Mouse (Mus musculus): ENCODE measurements around the gene Cacna1d. TPM values are rescaled to one million over a fixed set of nuclear protein-coding genes. Genes with fewer than 3 reads are reported as not detected.
A peak's percentile ranks its signal among the peaks of the same experiment; 100 is the strongest.

The Cacna1d gene
- polyA plus RNA-seq, 1 experiment from 2014 or later = 10.0 TPM

DNA sequence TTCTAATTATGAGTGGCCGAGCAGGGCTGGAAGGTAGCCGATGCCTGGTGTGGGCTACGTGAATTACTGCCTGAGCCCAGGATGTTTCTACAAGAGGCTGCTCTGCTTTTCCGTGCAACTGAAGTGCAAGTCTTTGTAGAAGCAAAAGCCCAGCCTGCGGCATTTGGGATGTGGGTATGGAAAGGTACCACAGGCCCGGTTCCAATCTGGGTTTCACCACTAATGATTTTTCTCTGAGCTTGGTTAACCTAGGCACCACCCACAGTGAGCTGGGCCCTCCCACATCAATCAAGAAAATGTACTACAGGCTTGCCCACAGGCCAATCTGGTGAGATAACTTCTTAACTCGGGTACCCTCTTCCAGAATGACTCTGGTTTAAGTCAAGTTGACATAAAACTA is 163.8 kb downstream of the Cacna1d start:
- H3K4me3 ChIP-seq = no peak overlapping the region
- no peaks in the 10 kb centered on the region for H3K9me3 ChIP-seq (replicated peaks)
- WGBS = 30% methylated on average over 7 of the region's 7 CpGs
- H3K36me3 ChIP-seq = no peaks in the 10 kb centered on the region
- no peaks in the 10 kb centered on the region for H3K27me3 ChIP-seq (replicated peaks)
- no peak overlapping the region for H3K4me2 ChIP-seq
- peaks cover 34% of the 10 kb centered on the region for H3K4me1 ChIP-seq (replicated peaks)
- H3K27ac ChIP-seq (ENCODE audit: poor library complexity, severe bottlenecking) = no peak overlapping the region
- no peak for ATAC-seq (ENCODE audit: insufficient number of reproducible peaks, low FRiP score)
- no peak overlapping the region for H3K9ac ChIP-seq

GRCm38 (mm10) chr14:30327051-30327450 is 164.2 kb downstream of the Cacna1d start:
- 29% methylated on average over 8 of the region's 8 CpGs for WGBS
- no peak overlapping the region for H3K4me2 ChIP-seq
- H3K36me3 ChIP-seq = no peaks in the 10 kb centered on the region
- no peak overlapping the region for H3K4me3 ChIP-seq
- ATAC-seq (ENCODE audit: insufficient number of reproducible peaks, low FRiP score) = no peak
- no peaks in the 10 kb centered on the region for H3K9me3 ChIP-seq (replicated peaks)
- no peak overlapping the region for H3K27ac ChIP-seq (ENCODE audit: poor library complexity, severe bottlenecking)
- no peaks in the 10 kb centered on the region for H3K27me3 ChIP-seq (replicated peaks)
- H3K9ac ChIP-seq = no peak overlapping the region
- peaks cover 34% of the 10 kb centered on the region for H3K4me1 ChIP-seq (replicated peaks)

DNA sequence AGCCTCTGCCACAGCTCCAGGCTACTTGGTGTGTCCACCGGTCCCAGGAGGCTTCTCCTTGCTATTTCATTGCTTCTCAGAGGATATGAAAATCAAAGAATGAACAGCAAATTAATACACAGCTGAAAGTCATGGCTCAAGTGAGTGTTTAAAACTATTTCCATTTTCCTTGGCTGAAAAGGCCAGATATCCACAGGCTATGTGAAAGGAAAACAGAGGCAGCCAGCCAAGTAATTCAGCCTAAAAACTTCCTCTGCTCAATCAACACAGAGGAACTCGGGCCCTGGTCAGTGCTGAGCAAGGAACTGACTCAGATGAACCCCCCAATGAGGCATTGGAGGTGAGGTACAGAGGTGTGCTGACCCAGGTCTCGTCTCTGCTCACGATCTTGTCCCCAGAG is 165.0 kb downstream of the Cacna1d start:
- Histone ChIP-seq H3K4me1 (replicated peaks) (peaks cover 34% of the 10 kb centered on the region), H3K4me3 (no peak overlapping the region), H3K27ac (ENCODE audit: poor library complexity, severe bottlenecking) (peak overlapping the region; percentile 46), H3K36me3 (no peaks in the 10 kb centered on the region), H3K9ac (no peak overlapping the region), H3K27me3 (replicated peaks) (no peaks in the 10 kb centered on the region), H3K4me2 (no peak overlapping the region), H3K9me3 (replicated peaks) (no peaks in the 10 kb centered on the region)
- 50% methylated on average over 4 of the region's 4 CpGs for WGBS
- 0 out of 2 replicates have a peak, but pooled peaks have one; percentile 42 for ATAC-seq (ENCODE audit: insufficient number of reproducible peaks, low FRiP score)

DNA sequence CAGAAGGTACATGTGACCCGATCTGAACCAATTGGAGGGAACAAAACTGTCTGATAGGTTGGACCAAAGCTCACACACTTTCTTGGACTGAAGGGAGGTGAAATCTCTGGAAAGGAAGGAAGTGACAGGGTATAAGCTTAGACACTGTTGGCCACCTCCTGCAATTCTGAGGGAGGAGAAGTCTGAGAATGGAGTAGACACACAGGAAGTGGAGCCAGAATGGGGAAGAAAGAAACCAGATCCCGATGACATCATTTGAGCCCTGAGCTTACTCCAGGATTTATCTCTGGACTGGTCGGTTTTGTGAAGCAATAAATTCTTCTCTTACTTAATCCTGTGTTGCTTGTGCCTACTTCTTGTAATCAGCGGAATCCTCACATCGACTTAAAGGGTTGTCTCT is 166.3 kb downstream of the Cacna1d start:
- WGBS = 68% methylated on average over 5 of the region's 5 CpGs
- Histone ChIP-seq H3K27ac (ENCODE audit: poor library complexity, severe bottlenecking) (no peak overlapping the region), H3K27me3 (replicated peaks) (no peaks in the 10 kb centered on the region), H3K4me1 (replicated peaks) (peaks cover 34% of the 10 kb centered on the region), H3K4me2 (no peak overlapping the region), H3K4me3 (no peak overlapping the region), H3K9me3 (replicated peaks) (no peaks in the 10 kb centered on the region), H3K36me3 (no peaks in the 10 kb centered on the region), H3K9ac (no peak overlapping the region)
- 0 out of 2 replicates have a peak, but pooled peaks have one; percentile 39 for ATAC-seq (ENCODE audit: insufficient number of reproducible peaks, low FRiP score)

DNA sequence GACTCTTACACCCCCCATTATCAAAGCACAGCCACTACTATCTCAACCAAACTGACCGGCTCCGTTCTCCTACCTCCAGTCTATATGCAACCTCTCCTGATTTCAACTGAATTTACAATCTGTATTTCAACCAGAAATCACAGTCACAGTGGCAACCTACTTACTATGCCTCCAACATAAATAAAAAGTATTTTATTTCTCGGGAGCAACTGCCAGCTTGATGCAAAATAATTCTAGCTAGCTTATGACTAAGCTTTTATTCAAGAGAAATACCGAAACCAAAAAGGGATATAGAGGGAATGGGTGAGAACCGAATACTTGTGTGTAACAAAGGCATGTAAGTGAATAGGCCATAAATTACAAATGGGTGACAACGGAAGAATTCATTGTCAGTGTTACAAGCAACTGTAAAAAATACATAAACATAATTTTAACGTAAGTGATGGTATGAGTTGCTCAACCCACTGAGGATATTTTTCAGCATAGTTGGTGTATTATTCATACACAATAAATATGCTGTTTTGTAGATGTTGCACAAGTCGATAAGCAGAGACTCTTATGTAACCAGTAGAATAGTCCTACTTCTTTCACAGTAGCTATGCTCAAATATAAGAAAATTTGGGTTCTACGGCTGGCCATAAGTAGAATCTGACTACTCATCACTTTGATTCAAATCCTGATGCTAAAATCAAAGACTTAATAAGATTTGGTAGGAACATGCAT is 172.4 kb downstream of the Cacna1d start:
- Histone ChIP-seq H3K4me2 (no peak overlapping the region), H3K27ac (ENCODE audit: poor library complexity, severe bottlenecking) (no peak overlapping the region), H3K36me3 (no peaks in the 10 kb centered on the region), H3K4me3 (no peak overlapping the region), H3K9me3 (replicated peaks) (no peaks in the 10 kb centered on the region), H3K9ac (no peak overlapping the region), H3K27me3 (replicated peaks) (no peaks in the 10 kb centered on the region), H3K4me1 (replicated peaks) (0 out of 2 replicates have a peak, but pooled peaks cover 5% of the 10 kb centered on the region)
- ATAC-seq (ENCODE audit: insufficient number of reproducible peaks, low FRiP score) = no peak
- WGBS = 81% methylated on average over 9 of the region's 9 CpGs

DNA sequence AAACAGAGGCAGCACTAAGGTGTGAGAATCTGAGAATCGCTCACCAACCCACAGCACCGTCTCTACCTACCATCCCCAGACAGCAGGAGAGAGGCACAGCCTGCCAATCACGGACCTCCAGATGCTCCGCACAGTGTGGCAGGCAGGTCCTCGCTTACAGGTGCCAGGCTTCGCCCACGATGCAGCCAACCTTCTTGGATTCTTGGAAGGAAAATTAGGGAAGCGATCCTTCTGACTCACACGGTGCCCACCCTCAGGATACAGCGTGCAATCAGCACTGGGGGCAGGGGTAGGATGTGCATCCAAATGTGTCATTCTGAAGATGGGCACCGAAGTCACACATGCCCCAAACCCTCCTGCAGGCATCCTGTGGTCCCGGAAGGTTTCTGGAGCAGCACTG is 173.0 kb downstream of the Cacna1d start:
- no peak overlapping the region for H3K9ac ChIP-seq
- H3K4me2 ChIP-seq = no peak overlapping the region
- WGBS = 82% methylated on average over 12 of the region's 12 CpGs

DNA sequence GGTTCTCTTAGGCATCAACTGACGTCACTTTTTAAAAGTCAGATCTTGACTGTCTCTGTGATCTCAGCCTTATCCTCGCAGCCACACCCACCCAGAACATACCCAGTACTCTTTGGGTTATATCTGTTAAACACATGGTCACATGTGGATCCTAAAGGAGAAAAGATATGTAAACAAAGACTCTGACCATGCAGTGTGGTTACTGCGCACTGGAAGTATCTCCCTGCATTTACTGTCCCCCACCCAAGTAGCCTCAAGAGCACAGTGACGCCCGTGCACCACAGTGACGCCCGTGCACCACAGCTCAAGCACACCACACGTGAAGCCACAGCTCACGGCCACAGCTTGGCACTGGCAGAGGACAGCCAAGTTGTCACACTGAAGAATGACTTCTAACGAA is 173.6 kb downstream of the Cacna1d start:
- no peak overlapping the region for H3K9ac ChIP-seq
- no peak overlapping the region for H3K4me3 ChIP-seq
- WGBS = 83% methylated on average over 10 of the region's 10 CpGs
- peaks cover 5% of the 10 kb centered on the region; the same call in 1 of the 2 replicates for H3K4me1 ChIP-seq (replicated peaks)
- H3K36me3 ChIP-seq = no peaks in the 10 kb centered on the region
- H3K27me3 ChIP-seq (replicated peaks) = no peaks in the 10 kb centered on the region
- no peaks in the 10 kb centered on the region for H3K9me3 ChIP-seq (replicated peaks)
- ATAC-seq (ENCODE audit: insufficient number of reproducible peaks, low FRiP score) = no peak
- no peak overlapping the region for H3K4me2 ChIP-seq
- H3K27ac ChIP-seq (ENCODE audit: poor library complexity, severe bottlenecking) = no peak overlapping the region

More for the DNA sequence above, 173.0 kb downstream of the Cacna1d start:
- H3K4me3 ChIP-seq = no peak overlapping the region
- no peak for ATAC-seq (ENCODE audit: insufficient number of reproducible peaks, low FRiP score)
- H3K27ac ChIP-seq (ENCODE audit: poor library complexity, severe bottlenecking) = no peak overlapping the region
- H3K9me3 ChIP-seq (replicated peaks) = no peaks in the 10 kb centered on the region
- peaks cover 5% of the 10 kb centered on the region; the same call in 1 of the 2 replicates for H3K4me1 ChIP-seq (replicated peaks)
- no peaks in the 10 kb centered on the region for H3K27me3 ChIP-seq (replicated peaks)
- H3K36me3 ChIP-seq = no peaks in the 10 kb centered on the region

DNA sequence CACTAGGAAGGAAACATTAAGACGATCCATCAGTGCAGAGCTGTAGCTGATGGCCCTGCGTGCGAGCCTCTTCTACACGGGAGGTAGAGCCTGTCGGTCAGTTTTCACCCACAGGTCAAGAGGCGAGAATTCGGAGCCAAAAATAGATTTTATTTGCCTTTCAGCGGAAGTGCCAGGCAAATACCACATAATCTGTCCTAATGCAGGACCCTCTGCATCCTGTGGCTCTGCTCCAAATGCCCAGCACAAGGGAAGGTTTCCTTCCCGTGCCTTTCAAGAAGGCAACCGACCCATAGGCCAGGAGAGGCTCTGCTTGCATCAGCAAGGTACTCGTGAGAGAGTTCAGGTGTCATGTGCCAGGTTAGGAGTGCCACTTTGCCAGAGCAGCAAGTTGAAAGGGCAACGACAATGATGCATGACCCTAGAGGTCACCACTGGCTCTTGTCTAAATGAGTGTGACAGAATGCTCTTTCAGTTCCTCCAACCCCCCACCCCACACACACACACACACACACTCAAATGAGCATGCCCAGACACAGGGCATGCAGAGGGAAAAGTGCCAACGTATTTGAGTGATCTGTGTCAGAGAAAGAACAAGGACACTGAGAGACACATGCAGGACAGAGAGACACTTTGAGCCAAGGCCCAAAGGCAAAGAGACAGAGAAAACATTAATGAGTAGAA is 179.9 kb downstream of the Cacna1d start:
- no peak overlapping the region for H3K4me2 ChIP-seq
- WGBS = 38% methylated on average over 13 of the region's 13 CpGs
- ATAC-seq (ENCODE audit: insufficient number of reproducible peaks, low FRiP score) = no peak
- H3K9ac ChIP-seq = no peak overlapping the region
- no peaks in the 10 kb centered on the region for H3K36me3 ChIP-seq
- H3K4me3 ChIP-seq = no peak overlapping the region
- peaks cover 32% of the 10 kb centered on the region for H3K4me1 ChIP-seq (replicated peaks)
- H3K27ac ChIP-seq (ENCODE audit: poor library complexity, severe bottlenecking) = no peak overlapping the region
- H3K9me3 ChIP-seq (replicated peaks) = no peaks in the 10 kb centered on the region
- H3K27me3 ChIP-seq (replicated peaks) = no peaks in the 10 kb centered on the region

DNA sequence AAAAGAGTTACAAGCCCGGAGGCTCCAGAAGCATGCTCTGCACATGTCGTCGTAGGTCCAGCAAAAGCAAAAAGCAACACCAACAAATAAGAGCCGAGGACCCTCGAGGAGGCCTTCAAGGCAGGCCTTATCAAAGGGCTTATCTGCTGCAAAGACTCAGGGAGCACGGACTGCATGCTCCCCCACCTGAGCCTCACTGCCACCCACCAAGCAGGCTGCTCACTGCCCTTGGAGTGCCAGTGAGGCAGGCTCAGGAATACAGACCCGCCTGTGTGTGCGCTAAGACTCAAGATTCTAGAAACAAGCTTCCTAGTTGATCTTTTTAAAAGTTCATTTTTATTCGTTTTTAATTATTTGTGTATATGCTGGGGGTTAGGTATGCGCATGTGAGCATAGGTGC is 181.0 kb downstream of the Cacna1d start:
- H3K27ac ChIP-seq (ENCODE audit: poor library complexity, severe bottlenecking) = no peak overlapping the region
- no peak overlapping the region for H3K4me3 ChIP-seq
- ATAC-seq (ENCODE audit: insufficient number of reproducible peaks, low FRiP score) = no peak
- no peak overlapping the region for H3K9ac ChIP-seq
- WGBS = 77% methylated on average over 10 of the region's 10 CpGs
- H3K4me1 ChIP-seq (replicated peaks) = peaks cover 41% of the 10 kb centered on the region
- H3K36me3 ChIP-seq = no peaks in the 10 kb centered on the region
- H3K27me3 ChIP-seq (replicated peaks) = no peaks in the 10 kb centered on the region
- H3K4me2 ChIP-seq = no peak overlapping the region
- no peaks in the 10 kb centered on the region for H3K9me3 ChIP-seq (replicated peaks)

- Histone ChIP-seq H3K4me1 (replicated peaks) (peaks cover 29% of the 10 kb centered on the region), H3K36me3 (no peaks in the 10 kb centered on the region), H3K27ac (ENCODE audit: poor library complexity, severe bottlenecking) (no peak overlapping the region), H3K27me3 (replicated peaks) (no peaks in the 10 kb centered on the region), H3K9me3 (replicated peaks) (peaks cover 3% of the 10 kb centered on the region; the same call in 1 of the 2 replicates), H3K4me2 (no peak overlapping the region), H3K4me3 (no peak overlapping the region), H3K9ac (no peak overlapping the region)
- no peak for ATAC-seq (ENCODE audit: insufficient number of reproducible peaks, low FRiP score)
- 72% methylated on average over 6 of the region's 6 CpGs for WGBS
Observed at GRCm38 (mm10) chr14:30306221-30306620, 185.0 kb downstream of the Cacna1d start.

DNA sequence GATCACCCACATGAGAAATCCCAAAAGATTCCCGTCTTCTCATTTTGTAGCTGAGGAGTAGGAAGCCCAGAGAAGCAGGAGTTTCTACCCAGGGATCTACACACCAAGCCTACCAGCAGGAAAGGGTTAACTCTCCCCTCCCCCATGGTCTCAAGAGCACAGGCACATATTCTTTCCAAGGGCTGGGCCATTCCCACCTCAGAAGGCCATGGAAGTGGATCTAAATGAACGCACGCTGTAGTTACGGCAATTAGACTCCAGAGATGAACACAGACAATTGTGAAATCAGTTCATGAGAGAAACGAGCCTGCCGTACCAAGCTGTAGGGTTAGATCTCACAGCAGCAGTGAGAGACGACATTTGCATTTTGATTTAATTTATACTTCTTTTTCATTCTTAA is 191.3 kb downstream of the Cacna1d start:
- WGBS = 82% methylated on average over 7 of the region's 7 CpGs
- ATAC-seq (ENCODE audit: insufficient number of reproducible peaks, low FRiP score) = no peak
- Histone ChIP-seq H3K9me3 (replicated peaks) (peaks cover 3% of the 10 kb centered on the region; the same call in 1 of the 2 replicates), H3K27me3 (replicated peaks) (no peaks in the 10 kb centered on the region), H3K4me1 (replicated peaks) (peaks cover 6% of the 10 kb centered on the region; the same call in 1 of the 2 replicates), H3K27ac (ENCODE audit: poor library complexity, severe bottlenecking) (no peak overlapping the region), H3K4me2 (no peak overlapping the region), H3K4me3 (no peak overlapping the region), H3K36me3 (no peaks in the 10 kb centered on the region), H3K9ac (no peak overlapping the region)

Measured in heart, embryonic 12.5 days (tissue).